In the genomic region with DNA sequence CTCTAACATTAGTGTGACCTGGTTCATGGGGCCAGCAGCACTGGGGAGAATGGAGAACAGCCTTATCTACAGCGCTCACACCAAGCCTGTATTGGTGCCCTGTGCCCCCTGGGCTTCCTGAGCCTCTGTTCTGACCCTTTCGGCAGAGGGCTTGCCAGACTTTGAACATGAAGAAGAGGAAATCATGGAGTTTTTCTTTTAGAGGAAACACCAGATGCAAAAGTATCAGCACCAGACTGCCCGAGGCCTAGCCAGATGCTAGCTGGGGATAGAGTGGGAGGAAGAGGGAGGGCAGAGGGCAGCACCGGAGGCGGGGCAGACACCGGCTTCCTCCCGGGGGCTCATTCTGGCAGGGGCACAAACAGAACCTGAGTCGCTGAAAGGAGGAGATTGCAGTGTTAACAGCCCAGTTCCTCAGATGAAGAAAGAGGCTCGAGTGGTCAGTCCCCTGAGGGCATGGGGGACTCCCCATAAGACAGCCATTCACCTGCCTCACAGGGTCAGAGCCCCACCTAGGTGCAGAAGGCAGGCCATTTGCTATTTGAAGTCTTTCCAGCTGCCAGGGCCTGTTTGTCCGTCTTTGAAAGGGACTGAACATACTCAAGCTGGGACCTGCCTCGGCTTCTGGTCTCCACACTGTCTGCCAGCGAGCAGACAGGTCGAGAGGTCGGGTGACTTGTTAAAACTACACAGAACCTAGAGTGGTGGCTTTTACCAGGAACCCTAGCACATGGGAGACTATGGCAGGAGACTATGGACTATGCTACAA, we compare ENCODE assay signal across 9 mouse cellular contexts. TPM values are rescaled to one million over a fixed set of nuclear protein-coding genes. Genes with fewer than 3 reads are reported as not detected.
DNase-seq lines count a peak whose midpoint lies in the region; ATAC-seq and TF ChIP-seq lines count a peak whose summit lies in the region.
"Had no signal": no experiment of that assay in that cellular context is flagged by ENCODE, and none has a peak within 500 bp of the region (broad histone marks: within the 10 kb centered on the region; RNA-seq: fewer than 3 reads in every experiment).

No protein-coding gene starts in this region.

- H3K4me2 ChIP-seq in neural tube, embryonic 11.5 days (ENCODE audit: low read depth): no peak overlapping the region

- H3K27ac ChIP-seq in neural tube, embryonic 11.5 days (ENCODE audit: low read depth, low read length): 0 out of 2 replicates have a peak overlapping the region, but pooled peaks have one; percentile 8
- 0 out of 2 replicates have a peak overlapping the region, but pooled peaks have one; percentile 19 for H3K27ac ChIP-seq in kidney, adult 2 months (ENCODE audit: insufficient read depth, low read depth, low read length)
- no peak overlapping the region for H3K27ac ChIP-seq in cerebellum, adult 2 months (ENCODE audit: insufficient read depth, low read length)

- H3K9ac ChIP-seq in neural tube, embryonic 11.5 days (ENCODE audit: low read length): no peak overlapping the region

- H3K9me3 ChIP-seq in neural tube, embryonic 11.5 days (ENCODE audit: control insufficient read depth, low read length): no peaks in the 10 kb centered on the region

- no peak for ATAC-seq in neural tube, embryonic 11.5 days (ENCODE audit: insufficient read depth, low FRiP score, low TSS enrichment)
- ATAC-seq in megakaryocyte-erythroid progenitor cell, adult 5-6 weeks (replicated peaks; ENCODE audit: low FRiP score, low TSS enrichment, poor library complexity, severe bottlenecking): peak; percentile 48
- ATAC-seq in activated CD4-positive, CD25-positive, alpha-beta regulatory T cell, adult 4 months: no peak

- no peaks in the 10 kb centered on the region for H3K27me3 ChIP-seq in neural tube, embryonic 11.5 days (ENCODE audit: control insufficient read depth, insufficient read depth, low read length)
- no peaks in the 10 kb centered on the region for H3K27me3 ChIP-seq in kidney, adult 2 months (replicated peaks; ENCODE audit: control insufficient read depth, insufficient read depth, low read length)
- H3K27me3 ChIP-seq in cerebellum, adult 2 months (ENCODE audit: control insufficient read depth, insufficient read depth, low read length): no peaks in the 10 kb centered on the region

- no peak for TF ChIP-seq POLR2A in kidney, adult 2 months (IDR thresholded peaks at IDR 0.05; ENCODE audit: low read depth, low read length)
- TF ChIP-seq POLR2A in cerebellum, adult 2 months (IDR thresholded peaks at IDR 0.05; ENCODE audit: borderline replicate concordance, insufficient read depth, low read length): no peak

- DNase-seq in adrenal gland, postnatal 14 days: peak; percentile 60
- no peak for DNase-seq in adrenal gland, postnatal 4 days (ENCODE audit: low spot score in 2 of 2)
- no peak for DNase-seq in neural tube, embryonic 11.5 days (ENCODE audit: low spot score)
- DNase-seq in neural tube, embryonic 10.5 days (ENCODE audit: extremely low spot score, low spot score): no peak
- DNase-seq in kidney, adult 2 months: peak; percentile 67
- no peak for DNase-seq in cerebellum, adult 2 months
- DNase-seq: layer of hippocampus, postnatal 36 days had no signal

- no peaks in the 10 kb centered on the region for H3K4me1 ChIP-seq in neural tube, embryonic 11.5 days (ENCODE audit: control insufficient read depth, insufficient read depth, low read length)
- no peaks in the 10 kb centered on the region for H3K4me1 ChIP-seq in kidney, adult 2 months (ENCODE audit: control insufficient read depth, insufficient read depth, low read length)
- peaks cover 3% of the 10 kb centered on the region; the same call in 1 of the 2 replicates for H3K4me1 ChIP-seq in cerebellum, adult 2 months (ENCODE audit: control insufficient read depth, insufficient read depth, low read length)

- TF ChIP-seq CTCF in kidney, adult 2 months (conservative IDR thresholded peaks at IDR 0.05; ENCODE audit: insufficient read depth, insufficient read length, low read depth, low read length): no peak
- TF ChIP-seq CTCF in cerebellum, adult 2 months (IDR thresholded peaks at IDR 0.05; ENCODE audit: borderline replicate concordance, insufficient read depth, low read depth, low read length): no peak

- 35% methylated on average over 14 of the region's 14 CpGs for WGBS in neural tube, embryonic 11.5 days
- WGBS in kidney, adult 2 months: 46% methylated on average over 14 of the region's 14 CpGs
- 46% methylated on average over 14 of the region's 14 CpGs for WGBS in cerebellum, adult 2 months

- H3K36me3 ChIP-seq in neural tube, embryonic 11.5 days (ENCODE audit: control insufficient read depth, insufficient read depth, low read length): peaks cover 9% of the 10 kb centered on the region
- H3K36me3 ChIP-seq in kidney, adult 2 months (ENCODE audit: control insufficient read depth, insufficient read depth, low read length): no peaks in the 10 kb centered on the region

- no peak overlapping the region for H3K4me3 ChIP-seq in neural tube, embryonic 11.5 days (ENCODE audit: low read depth, low read length)
- H3K4me3 ChIP-seq in kidney, adult 2 months (ENCODE audit: insufficient read depth, low read depth, low read length): no peak overlapping the region
- no peak overlapping the region for H3K4me3 ChIP-seq in cerebellum, adult 2 months (replicated peaks; ENCODE audit: insufficient read depth, low read depth, low read length)

RNA-seq across cellular contexts. Expression of a gene that starts 8.5 kb away (rescaled TPM):
- total RNA-seq in adrenal gland, postnatal 14 days (2021): 39.6 and 70.3 TPM in 2 replicates
- total RNA-seq in adrenal gland, postnatal 4 days (2021): 10 to 100 TPM; 61.1 to 62.0 TPM
- 10.0 and 13.6 TPM in 2 replicates for polyA plus RNA-seq in neural tube, embryonic 11.5 days (2014; fragmentation: Nextera tagmentation; extraction: Ambion mirVana)
- polyA plus RNA-seq in kidney, adult 2 months (2012; rRNA removed): 92.3 and 145 TPM in 2 replicates
- total RNA-seq in megakaryocyte-erythroid progenitor cell, adult 5-6 weeks (2014; fragmentation: Nextera tagmentation): 37.3 and 41.8 TPM in 2 replicates
- total RNA-seq in megakaryocyte-erythroid progenitor cell, adult 5-6 weeks (2017): 9.4 and 27.2 TPM in 2 replicates
- 317 and 326 TPM in 2 replicates for polyA plus RNA-seq in cerebellum, adult 2 months (2012; rRNA removed)
- 100 to 1,000 TPM in 1 of 2 experiments, 10 to 100 TPM in 1; 82.0 to 116 TPM for polyA plus RNA-seq in activated CD4-positive, CD25-positive, alpha-beta regulatory T cell, adult 4 months (2017; shearing (Covaris generic))

RNA-seq across cellular contexts. Expression of a gene that starts 14.1 kb away (rescaled TPM):
- 210 and 223 TPM in 2 replicates for total RNA-seq in adrenal gland, postnatal 14 days (2021)
- 100 to 1,000 TPM; 270 to 308 TPM for total RNA-seq in adrenal gland, postnatal 4 days (2021)
- polyA plus RNA-seq in neural tube, embryonic 11.5 days (2014; fragmentation: Nextera tagmentation; extraction: Ambion mirVana): 214 and 224 TPM in 2 replicates
- 71.3 and 76.3 TPM in 2 replicates for polyA plus RNA-seq in kidney, adult 2 months (2012; rRNA removed)
- total RNA-seq in megakaryocyte-erythroid progenitor cell, adult 5-6 weeks (2014; fragmentation: Nextera tagmentation): 286 and 398 TPM in 2 replicates
- 253 and 302 TPM in 2 replicates for total RNA-seq in megakaryocyte-erythroid progenitor cell, adult 5-6 weeks (2017)
- 175 and 196 TPM in 2 replicates for polyA plus RNA-seq in cerebellum, adult 2 months (2012; rRNA removed)
- polyA plus RNA-seq in activated CD4-positive, CD25-positive, alpha-beta regulatory T cell, adult 4 months (2017; shearing (Covaris generic)): 10 to 100 TPM; 47.6 to 48.6 TPM

RNA-seq across cellular contexts. Expression of a gene that starts 14.6 kb away (rescaled TPM):
- 35.4 and 42.6 TPM in 2 replicates for total RNA-seq in adrenal gland, postnatal 14 days (2021)
- 10 to 100 TPM; 44.3 to 47.5 TPM for total RNA-seq in adrenal gland, postnatal 4 days (2021)
- 59.5 and 66.1 TPM in 2 replicates for polyA plus RNA-seq in neural tube, embryonic 11.5 days (2014; fragmentation: Nextera tagmentation; extraction: Ambion mirVana)
- 49.5 and 63.2 TPM in 2 replicates for polyA plus RNA-seq in kidney, adult 2 months (2012; rRNA removed)
- total RNA-seq in megakaryocyte-erythroid progenitor cell, adult 5-6 weeks (2014; fragmentation: Nextera tagmentation): 39.8 and 56.2 TPM in 2 replicates
- 17.8 and 19.8 TPM in 2 replicates for total RNA-seq in megakaryocyte-erythroid progenitor cell, adult 5-6 weeks (2017)
- polyA plus RNA-seq in cerebellum, adult 2 months (2012; rRNA removed): 84.1 and 85.5 TPM in 2 replicates
- 10 to 100 TPM; 13.9 to 19.1 TPM for polyA plus RNA-seq in activated CD4-positive, CD25-positive, alpha-beta regulatory T cell, adult 4 months (2017; shearing (Covaris generic))

RNA-seq across cellular contexts. Expression of a gene that starts 34.8 kb away (rescaled TPM):
- total RNA-seq in adrenal gland, postnatal 14 days (2021): 64.2 and 85.7 TPM in 2 replicates
- total RNA-seq in adrenal gland, postnatal 4 days (2021): 100 to 1,000 TPM in 1 of 2 experiments, 10 to 100 TPM in 1; 81.8 to 113 TPM
- 4.4 and 6.0 TPM in 2 replicates for polyA plus RNA-seq in neural tube, embryonic 11.5 days (2014; fragmentation: Nextera tagmentation; extraction: Ambion mirVana)
- 15.0 and 47.1 TPM in 2 replicates for polyA plus RNA-seq in kidney, adult 2 months (2012; rRNA removed)
- 4.9 TPM in 1 of 2 replicates, not detected in the other for total RNA-seq in megakaryocyte-erythroid progenitor cell, adult 5-6 weeks (2014; fragmentation: Nextera tagmentation)
- total RNA-seq in megakaryocyte-erythroid progenitor cell, adult 5-6 weeks (2017): 0.04 and 4.9 TPM in 2 replicates
- polyA plus RNA-seq in cerebellum, adult 2 months (2012; rRNA removed): 90.1 and 101 TPM in 2 replicates
- polyA plus RNA-seq in activated CD4-positive, CD25-positive, alpha-beta regulatory T cell, adult 4 months (2017; shearing (Covaris generic)): 1 to 10 TPM; 3.7 to 8.0 TPM

RNA-seq across cellular contexts. Expression of a gene that starts 43.1 kb away (rescaled TPM):
- total RNA-seq in adrenal gland, postnatal 14 days (2021): 9.9 and 11.5 TPM in 2 replicates
- total RNA-seq in adrenal gland, postnatal 4 days (2021): 10 to 100 TPM; 18.4 to 20.6 TPM
- polyA plus RNA-seq in neural tube, embryonic 11.5 days (2014; fragmentation: Nextera tagmentation; extraction: Ambion mirVana): 0.42 and 0.58 TPM in 2 replicates
- 26.6 and 31.1 TPM in 2 replicates for polyA plus RNA-seq in kidney, adult 2 months (2012; rRNA removed)
- 3.4 and 4.4 TPM in 2 replicates for total RNA-seq in megakaryocyte-erythroid progenitor cell, adult 5-6 weeks (2014; fragmentation: Nextera tagmentation)
- total RNA-seq in megakaryocyte-erythroid progenitor cell, adult 5-6 weeks (2017): 3.1 and 3.7 TPM in 2 replicates
- 33.1 and 36.5 TPM in 2 replicates for polyA plus RNA-seq in cerebellum, adult 2 months (2012; rRNA removed)
- polyA plus RNA-seq in activated CD4-positive, CD25-positive, alpha-beta regulatory T cell, adult 4 months (2017; shearing (Covaris generic)): under 1 TPM; 0.11 to 0.17 TPM

Comparison
In these comparisons a context has a peak if more than half of its experiments do, and no peak if none do; other contexts are left out.
1. DNase-seq: peak in adrenal gland, postnatal 14 days (single experiment) and kidney, adult 2 months (single experiment); none in adrenal gland, postnatal 4 days (0 of 2), neural tube, embryonic 11.5 days (single experiment), neural tube, embryonic 10.5 days (single experiment) and cerebellum, adult 2 months (0 of 2).